Mouse (Mus musculus) skeletal muscle tissue, postnatal 0 days (tissue): ENCODE results near the gene Olfr341. TPM values are rescaled to one million over a fixed set of nuclear protein-coding genes. Genes with fewer than 3 reads are reported as not detected.

Experiments used
- polyA plus RNA-seq: library from polyadenylated mRNA; unstranded; fragments of >200 nt; fragmentation: Nextera tagmentation; extraction: Ambion mirVana; gene quantifications from 2 replicates; pipeline ENCODE4 v1.2.1, GENCODE M21; 2015

The Olfr341 gene
- polyA plus RNA-seq: not detected in 2 replicates

DNA sequence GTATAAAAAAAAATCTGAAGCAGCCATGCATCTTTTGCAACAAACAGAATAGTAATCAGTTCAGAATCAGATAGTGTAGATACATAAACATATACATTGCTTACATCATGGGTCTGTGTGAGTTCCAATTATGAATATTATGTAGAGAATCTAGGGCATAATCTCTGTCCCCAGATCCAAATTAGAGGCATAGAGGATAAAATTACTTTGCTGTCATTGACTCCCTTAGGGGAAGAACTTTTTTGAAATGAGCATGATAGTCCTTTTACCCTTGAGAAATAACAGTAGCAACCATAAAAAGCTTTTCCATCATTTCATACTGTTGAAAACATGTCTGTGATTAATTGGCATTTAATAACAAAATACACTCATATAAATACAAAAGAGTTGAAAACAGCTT lies at the start of gene Olfr341:
TSS of gene Olfr341 (minus strand) at position 101 of the 400 bp plus-strand sequence.

DNA sequence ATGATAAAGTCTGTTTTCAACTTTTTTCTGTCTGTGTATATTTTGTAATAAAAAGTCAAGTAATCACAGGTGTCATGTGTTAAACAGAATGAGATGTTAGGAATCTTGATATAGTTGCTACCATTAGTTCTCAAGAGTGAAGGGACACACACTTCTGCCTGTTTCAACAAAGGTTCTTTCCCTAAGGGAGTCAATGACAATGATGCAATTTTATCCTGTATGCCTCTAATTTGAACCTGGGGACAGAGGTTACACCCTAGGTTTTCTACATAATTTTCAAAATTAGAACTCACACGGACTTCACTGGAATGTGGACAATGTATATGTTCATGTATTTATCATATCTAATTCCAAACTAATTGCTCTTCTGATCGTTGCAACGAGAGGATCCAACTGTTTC lies 42.4 kb upstream of the Olfr341 start, which contains the start of gene Olfr342:
TSS of gene Olfr342 (plus strand) at position 301 of the 400 bp plus-strand sequence.

DNA sequence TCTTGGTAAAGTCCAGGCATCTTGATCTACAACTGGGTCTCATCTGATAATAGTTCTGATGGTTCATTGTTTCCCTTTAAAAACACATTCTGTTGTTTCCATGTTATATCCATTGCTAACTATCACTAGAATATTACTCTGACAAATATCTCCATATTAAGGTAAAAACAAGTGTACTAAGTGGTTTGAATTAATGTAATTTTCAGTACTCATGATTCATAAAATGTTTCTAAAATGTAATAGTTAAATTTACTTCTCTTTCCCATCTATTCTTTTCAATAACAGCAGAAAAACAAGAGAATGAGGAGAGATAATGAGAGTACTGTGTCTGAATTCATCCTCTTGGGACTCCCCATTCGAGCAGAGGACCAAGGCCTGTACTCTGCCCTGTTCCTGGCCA lies 30.0 kb downstream of the Olfr341 start, which contains the start of gene Olfr340:
TSS of gene Olfr340 (plus strand) at position 301 of the 400 bp plus-strand sequence.

Other genes with a start within 250 kb of the Olfr341 start
- gene Olfr338, start 108.9 kb downstream of the Olfr341 start, polyA plus RNA-seq: not detected in 2 replicates
- gene Olfr339, start 63.5 kb downstream of the Olfr341 start, polyA plus RNA-seq: not detected in 2 replicates
- gene Olfr340, start 29.9 kb downstream of the Olfr341 start, polyA plus RNA-seq: not detected in 2 replicates
- not detected in 2 replicates for gene Olfr342, start 42.5 kb upstream of the Olfr341 start, polyA plus RNA-seq
- gene Olfr344, start 84.2 kb upstream of the Olfr341 start, polyA plus RNA-seq: not detected in 2 replicates
- not detected in 2 replicates for gene Olfr345, start 157.6 kb upstream of the Olfr341 start, polyA plus RNA-seq
- gene Olfr346, start 203.3 kb upstream of the Olfr341 start, polyA plus RNA-seq: not detected in 2 replicates
- not detected in 2 replicates for gene Olfr347, start 249.4 kb upstream of the Olfr341 start, polyA plus RNA-seq